Mouse (Mus musculus) lung, postnatal 0 days (tissue): ENCODE results near the gene Slc22a22. TPM values are rescaled to one million over a fixed set of nuclear protein-coding genes. Genes with fewer than 3 reads are reported as not detected.

Experiments
- ATAC-seq: fragments of 200-750 bp; cut with Nextera tagmentation; 2 replicates; pipeline ENCODE4 v1.8.0; 2017; ENCODE audit warnings: moderate library complexity
- DNase-seq: peaks from one replicate; pipeline ENCODE4 v3.0.0-alpha.2; 2016; ENCODE audit warnings: low spot score
- H3K27ac ChIP-seq: fragments of 300-500 bp; sonication (generic); 2 replicates; pipeline ENCODE4 v1.5.1; 2014; ENCODE audit warnings: antibody characterized with exemption, mild to moderate bottlenecking, low read length, mixed read lengths
- H3K27me3 ChIP-seq: fragments of 300-500 bp; sonication (generic); replicated peaks from 2 replicates; pipeline ENCODE4 v1.6.1; 2014; ENCODE audit warnings: low read length, mixed read lengths; ENCODE audit not compliant: insufficient read depth
- H3K36me3 ChIP-seq: fragments of 300-500 bp; sonication (generic); 2 replicates; pipeline ENCODE4 v1.6.1; 2014; ENCODE audit warnings: low read length, mixed read lengths; ENCODE audit not compliant: insufficient read depth
- H3K4me1 ChIP-seq: fragments of 300-500 bp; sonication (generic); 2 replicates; pipeline ENCODE4 v1.6.1; 2014; ENCODE audit warnings: antibody characterized with exemption, low read depth, low read length, mixed read lengths; ENCODE audit not compliant: insufficient read depth
- H3K4me2 ChIP-seq: fragments of 300-500 bp; sonication (generic); replicated peaks from 2 replicates; pipeline ENCODE4 v1.6.1; 2014; ENCODE audit warnings: low read depth, mild to moderate bottlenecking, low read length, moderate library complexity, mixed read lengths
- H3K4me3 ChIP-seq: fragments of 300-500 bp; sonication (generic); 2 replicates; pipeline ENCODE4 v1.5.1; 2014; ENCODE audit warnings: low read depth, low read length
- H3K9ac ChIP-seq: fragments of 300-500 bp; sonication (generic); replicated peaks from 2 replicates; pipeline ENCODE4 v1.6.1; 2014; ENCODE audit warnings: low read depth, mild to moderate bottlenecking
- H3K9me3 ChIP-seq: fragments of 300-500 bp; sonication (generic); 2 replicates; pipeline ENCODE4 v1.6.1; 2016; ENCODE audit warnings: low read length, mixed read lengths
- CTCF ChIP-seq: IDR thresholded peaks from 2 replicates; pipeline ENCODE4 v1.5.1; 2016; ENCODE audit warnings: antibody characterized with exemption, mild to moderate bottlenecking
- EP300 ChIP-seq: IDR thresholded peaks from 2 replicates; pipeline ENCODE4 v1.6.1; 2016; ENCODE audit warnings: antibody characterized with exemption, mild to moderate bottlenecking, control low read depth
- WGBS: fragments of 180-500 bp; shearing (Covaris S2); extraction: QIAGEN DNeasy Blood & Tissue Kit; methylation state at CpG from one replicate; pipeline ENCODE4 v1.1.7; 2014; 5-methylcytosine and 5-hydroxymethylcytosine counted together
- polyA plus RNA-seq: library from polyadenylated mRNA; unstranded; fragments of >200 nt; fragmentation: Nextera tagmentation; extraction: Ambion mirVana; gene quantifications from 2 replicates; pipeline ENCODE4 v1.2.1, GENCODE M21; 2015

Gene Slc22a22
- polyA plus RNA-seq, 1 experiment from 2014 or later = not detected

DNA sequence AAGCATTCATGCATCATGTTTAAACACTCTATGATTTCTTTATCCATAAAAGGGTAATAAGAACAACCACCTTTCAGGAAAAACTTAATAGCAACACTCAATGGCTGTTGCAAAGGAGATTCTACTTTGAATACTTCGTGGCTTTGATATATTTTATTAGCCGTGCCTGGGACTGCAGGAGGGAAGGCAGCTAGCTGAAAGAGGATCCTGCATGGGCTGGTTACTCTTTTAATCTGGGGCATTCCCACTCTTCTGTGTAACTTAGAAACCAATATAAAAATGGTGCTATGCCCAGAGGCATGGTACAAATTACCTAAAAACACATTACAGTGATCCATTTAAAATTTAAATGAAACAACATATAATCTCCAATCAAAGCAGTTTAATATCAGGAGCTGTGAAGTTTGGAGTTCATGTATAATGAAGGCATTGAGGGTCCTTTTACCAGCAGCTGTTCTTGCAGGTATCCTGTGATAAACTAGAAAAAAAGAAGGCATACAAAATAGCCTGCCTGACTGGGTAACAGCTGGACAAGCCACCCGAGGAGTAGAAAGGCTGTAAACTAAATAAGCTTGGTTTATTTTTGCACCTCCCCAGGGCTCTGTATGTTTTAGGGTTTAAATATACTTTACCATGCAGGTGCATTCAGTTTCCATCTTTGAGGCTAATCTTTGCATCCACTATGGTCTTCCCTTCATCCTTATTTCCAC is 78.8 kb downstream of the Slc22a22 start:
- Histone ChIP-seq H3K27me3 (no peaks in the 10 kb centered on the region), H3K9me3 (no peaks in the 10 kb centered on the region), H3K9ac (no peak overlapping the region), H3K4me2 (no peak overlapping the region), H3K36me3 (no peaks in the 10 kb centered on the region), H3K4me1 (no peaks in the 10 kb centered on the region), H3K4me3 (no peak overlapping the region), H3K27ac (no peak overlapping the region)
- 55% methylated on average over 3 of the region's 3 CpGs for WGBS
- ATAC-seq (no peak), DNase-seq (no peak)
- TF ChIP-seq CTCF (no peak), EP300 (no peak)

DNA sequence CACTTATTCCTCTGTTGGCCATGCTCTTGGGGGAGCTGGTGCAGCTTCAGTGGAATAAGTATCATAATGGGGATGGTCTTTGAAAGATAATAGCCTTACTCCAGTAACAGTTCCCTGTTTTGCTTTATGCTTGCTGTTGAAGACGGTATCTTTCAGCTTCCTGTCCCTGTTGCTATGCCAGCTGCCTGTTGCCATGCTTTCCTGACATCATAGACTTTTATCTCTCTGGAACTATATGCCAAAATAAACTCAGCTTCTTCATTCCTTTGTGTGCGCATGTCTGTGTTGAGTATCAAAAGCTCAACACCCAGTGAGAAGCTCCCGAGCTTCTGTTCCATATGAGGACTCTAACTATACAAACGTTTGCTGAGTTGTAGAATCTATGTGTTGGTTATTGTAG is 83.4 kb downstream of the Slc22a22 start:
- ATAC-seq (no peak), DNase-seq (no peak)
- no peaks in the 10 kb centered on the region for H3K36me3 ChIP-seq
- no peaks in the 10 kb centered on the region for H3K27me3 ChIP-seq
- H3K4me2 ChIP-seq = no peak overlapping the region
- no peaks in the 10 kb centered on the region for H3K9me3 ChIP-seq
- TF ChIP-seq CTCF (no peak), EP300 (no peak)
- H3K4me1 ChIP-seq = no peaks in the 10 kb centered on the region
- H3K27ac ChIP-seq = no peak overlapping the region
- no peak overlapping the region for H3K4me3 ChIP-seq
- WGBS = 71% methylated on average over 4 of the region's 4 CpGs
- H3K9ac ChIP-seq = no peak overlapping the region

DNA sequence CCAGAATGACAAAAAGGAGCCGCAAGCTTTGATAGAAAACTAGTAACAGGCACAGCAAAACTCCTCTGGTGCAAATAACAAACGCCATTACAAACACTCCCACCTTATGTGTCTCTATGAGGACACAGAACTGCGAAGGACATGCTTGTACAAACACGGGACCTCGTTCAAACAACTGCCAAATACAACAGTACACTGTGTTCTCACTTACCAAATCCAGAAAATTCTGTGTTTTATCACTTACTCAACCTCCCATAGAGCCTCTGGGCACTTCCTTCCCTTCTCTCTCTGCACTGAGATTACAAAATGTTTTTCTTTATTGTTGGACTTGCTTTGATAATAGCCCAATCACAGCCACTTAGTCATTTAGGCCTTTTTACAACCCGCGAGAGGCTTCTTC is 97.0 kb downstream of the Slc22a22 start:
- Histone ChIP-seq H3K4me2 (no peak overlapping the region), H3K9ac (no peak overlapping the region), H3K4me1 (no peaks in the 10 kb centered on the region), H3K4me3 (no peak overlapping the region), H3K27ac (no peak overlapping the region), H3K36me3 (no peaks in the 10 kb centered on the region), H3K9me3 (no peaks in the 10 kb centered on the region), H3K27me3 (no peaks in the 10 kb centered on the region)
- peak; percentile 62 for DNase-seq
- 52% methylated on average over 7 of the region's 7 CpGs for WGBS
- peak; percentile 64 for ATAC-seq
- peak; percentile 32; the same call in 1 of the 2 replicates for TF ChIP-seq EP300
- TF ChIP-seq CTCF = no peak

DNA sequence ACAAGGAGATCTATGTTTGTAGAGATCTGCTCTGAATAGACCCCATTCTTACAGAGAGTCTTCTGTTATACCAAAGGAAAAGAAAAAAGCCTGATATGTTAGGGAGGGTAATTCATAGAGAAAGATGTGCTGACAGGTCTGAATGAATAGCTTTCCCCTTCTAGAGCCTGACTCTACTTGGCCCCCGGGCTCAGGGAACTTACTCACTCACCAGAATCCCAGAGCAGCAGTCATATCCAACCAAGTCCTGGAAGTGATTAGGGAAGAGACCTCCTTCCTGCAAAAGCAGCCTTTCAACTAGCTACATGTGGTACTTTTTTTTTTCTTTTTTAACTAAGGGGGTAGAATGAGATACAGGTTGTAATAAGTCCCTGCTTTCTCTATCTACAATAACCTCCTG is 111.0 kb downstream of the Slc22a22 start:
- Histone ChIP-seq H3K27ac (no peak overlapping the region), H3K4me1 (no peaks in the 10 kb centered on the region), H3K9me3 (no peaks in the 10 kb centered on the region), H3K36me3 (no peaks in the 10 kb centered on the region), H3K4me2 (no peak overlapping the region), H3K4me3 (no peak overlapping the region), H3K27me3 (no peaks in the 10 kb centered on the region), H3K9ac (no peak overlapping the region)
- DNase-seq = no peak
- TF ChIP-seq EP300 (no peak), CTCF (no peak)
- 71% methylated on average over 1 of the region's 1 CpGs for WGBS
- no peak for ATAC-seq

DNA sequence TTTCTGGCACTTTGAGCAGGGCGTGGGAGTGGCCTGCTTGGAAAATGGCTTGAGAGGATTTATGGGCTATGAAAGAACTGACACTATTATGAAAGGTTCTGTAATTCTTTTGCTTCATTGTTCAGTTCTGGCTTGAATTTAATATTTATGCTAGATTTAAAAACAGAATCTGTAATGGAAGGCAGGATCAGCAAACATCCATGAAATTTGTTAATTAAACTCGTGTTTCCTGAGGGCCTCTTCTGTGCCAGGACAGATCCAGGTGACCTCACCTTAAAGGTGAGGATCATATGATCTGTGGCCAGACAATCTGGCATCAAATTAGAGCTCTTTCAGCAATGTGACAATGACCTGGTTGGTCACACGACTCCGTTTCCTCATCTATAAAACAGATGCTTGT is 122.1 kb downstream of the Slc22a22 start:
- H3K9ac ChIP-seq = no peak overlapping the region
- no peaks in the 10 kb centered on the region for H3K27me3 ChIP-seq
- H3K36me3 ChIP-seq = no peaks in the 10 kb centered on the region
- 62% methylated on average over 4 of the region's 4 CpGs for WGBS
- no peak overlapping the region for H3K4me3 ChIP-seq
- DNase-seq (no peak), ATAC-seq (no peak)
- H3K4me2 ChIP-seq = no peak overlapping the region
- no peak overlapping the region for H3K27ac ChIP-seq
- TF ChIP-seq EP300 (no peak), CTCF (no peak)
- no peaks in the 10 kb centered on the region for H3K4me1 ChIP-seq
- H3K9me3 ChIP-seq = no peaks in the 10 kb centered on the region

DNA sequence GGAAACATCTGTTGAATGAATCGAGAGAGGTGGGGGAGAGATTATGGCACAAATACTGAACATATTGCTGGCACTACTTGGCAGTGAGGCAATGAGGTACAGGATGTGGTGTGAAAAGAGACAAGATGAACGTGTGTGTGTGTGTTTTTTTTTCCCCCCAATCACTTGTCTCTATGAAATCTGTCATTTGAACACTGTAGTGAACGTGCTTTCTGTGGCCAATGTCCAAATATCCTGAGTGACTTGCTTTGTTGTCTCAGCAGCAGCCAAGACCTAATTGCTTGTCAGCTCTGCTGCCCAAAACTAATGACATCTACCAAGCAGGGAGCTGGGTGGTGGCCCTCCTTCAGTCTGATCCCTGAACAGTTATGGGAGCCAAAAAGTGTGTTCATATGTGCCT is 136.9 kb downstream of the Slc22a22 start:
- Histone ChIP-seq H3K9me3 (no peaks in the 10 kb centered on the region), H3K27ac (no peak overlapping the region), H3K9ac (no peak overlapping the region), H3K4me3 (no peak overlapping the region), H3K4me2 (no peak overlapping the region), H3K36me3 (no peaks in the 10 kb centered on the region), H3K27me3 (no peaks in the 10 kb centered on the region), H3K4me1 (no peaks in the 10 kb centered on the region)
- whole genome bisulfite sequencing = 36% methylated on average over 3 of the region's 3 CpGs
- no peak for DNase-seq
- TF ChIP-seq CTCF (no peak), EP300 (no peak)
- ATAC-seq = no peak

DNA sequence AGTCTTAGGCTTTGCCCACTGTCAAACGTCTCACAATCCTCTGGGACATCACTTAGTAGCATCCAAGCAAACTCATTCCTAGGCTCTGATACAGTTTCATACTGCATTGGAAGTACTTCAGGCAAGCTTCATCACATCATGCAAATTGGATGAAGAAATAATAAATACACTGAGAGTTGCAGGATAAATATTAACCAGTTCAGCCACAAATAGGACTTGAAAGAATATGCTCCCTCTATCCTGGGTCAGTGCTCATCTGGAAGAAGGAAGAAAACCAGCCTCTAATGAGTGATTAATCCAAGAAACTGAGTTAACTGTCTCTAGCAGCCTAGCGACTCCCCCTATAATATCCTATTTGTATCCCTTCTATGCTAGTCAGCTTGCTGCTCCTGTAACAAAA is 146.1 kb downstream of the Slc22a22 start:
- Histone ChIP-seq H3K9me3 (no peaks in the 10 kb centered on the region), H3K36me3 (no peaks in the 10 kb centered on the region), H3K4me1 (no peaks in the 10 kb centered on the region), H3K27me3 (no peaks in the 10 kb centered on the region), H3K9ac (no peak overlapping the region), H3K4me3 (no peak overlapping the region), H3K4me2 (no peak overlapping the region), H3K27ac (no peak overlapping the region)
- DNase-seq = no peak
- no peak for TF ChIP-seq EP300
- no peak for TF ChIP-seq CTCF
- WGBS = 73% methylated on average over 2 of the region's 2 CpGs
- no peak for ATAC-seq
